Mouse (Mus musculus) neural tube, embryonic 14.5 days (tissue): ENCODE measurements around the gene Try5. TPM values are rescaled to one million over a fixed set of nuclear protein-coding genes. Genes with fewer than 3 reads are reported as not detected.
"Not testable (repeated sequence)": the region's sequence is repeated elsewhere in the genome, so short reads cannot be mapped to it uniquely, and the experiment has no call there.

Experiments used
- ATAC-seq: fragments of 200-750 bp; cut with Nextera tagmentation; 2 replicates; pipeline ENCODE4 v1.8.0; 2017; ENCODE audit warnings: low read depth, mild to moderate bottlenecking, moderate TSS enrichment, moderate library complexity
- H3K27ac ChIP-seq: fragments of 300-500 bp; sonication (generic); 2 replicates; pipeline ENCODE4 v1.5.1; 2014; ENCODE audit warnings: low read depth, mild to moderate bottlenecking, control low read depth, low read length, moderate library complexity, mixed read lengths
- H3K27me3 ChIP-seq: fragments of 300-500 bp; sonication (generic); 2 replicates; pipeline ENCODE4 v1.6.1; 2014; ENCODE audit warnings: low read length; ENCODE audit not compliant: control insufficient read depth, insufficient read depth
- H3K36me3 ChIP-seq: fragments of 300-500 bp; sonication (generic); 2 replicates; pipeline ENCODE4 v1.6.1; 2014; ENCODE audit warnings: low read length, mixed read lengths; ENCODE audit not compliant: control insufficient read depth, insufficient read depth
- H3K4me1 ChIP-seq: fragments of 300-500 bp; sonication (generic); 2 replicates; pipeline ENCODE4 v1.6.1; 2014; ENCODE audit warnings: low read length; ENCODE audit not compliant: control insufficient read depth, insufficient read depth
- H3K4me2 ChIP-seq: fragments of 300-500 bp; sonication (generic); 2 replicates; pipeline ENCODE4 v1.6.1; 2014; ENCODE audit warnings: mild to moderate bottlenecking, low read depth, low read length, control low read depth
- H3K4me3 ChIP-seq: fragments of 300-500 bp; sonication (generic); 2 replicates; pipeline ENCODE4 v1.5.1; 2014; ENCODE audit warnings: low read depth, low read length, control low read depth, mixed read lengths
- H3K9ac ChIP-seq: fragments of 300-500 bp; sonication (generic); replicated peaks from 2 replicates; pipeline ENCODE4 v1.6.1; 2014; ENCODE audit warnings: low read depth, mild to moderate bottlenecking, control low read depth, low read length, mixed read lengths
- H3K9me3 ChIP-seq: fragments of 300-500 bp; sonication (generic); 2 replicates; pipeline ENCODE4 v1.6.1; 2016; ENCODE audit warnings: low read length; ENCODE audit not compliant: control insufficient read depth
- WGBS: fragments of 180-500 bp; shearing (Covaris S2); extraction: QIAGEN DNeasy Blood & Tissue Kit; methylation state at CpG from one replicate; pipeline ENCODE4 v1.1.7; 2014; 5-methylcytosine and 5-hydroxymethylcytosine counted together
- polyA plus RNA-seq: library from polyadenylated mRNA; unstranded; fragments of >200 nt; fragmentation: Nextera tagmentation; extraction: Ambion mirVana; gene quantifications from 2 replicates; pipeline ENCODE4 v1.2.1, GENCODE M21; 2014

Gene Try5
- 0.35 TPM in 1 of 2 replicates, not detected in the other for polyA plus RNA-seq

GRCm38 (mm10) chr6:41316741-41317140, at the start of gene Try5:
Gene Try5, minus strand, starts transcription at chr6:41316841.
- not testable (repeated sequence) for H3K9ac ChIP-seq, H3K4me2 ChIP-seq, H3K9me3 ChIP-seq, ATAC-seq, H3K4me1 ChIP-seq, H3K27me3 ChIP-seq, H3K4me3 ChIP-seq, H3K27ac ChIP-seq, H3K36me3 ChIP-seq
- WGBS, result 76% methylated on average over 3 of the region's 3 CpGs

GRCm38 (mm10) chr6:41353932-41354331, 37.3 kb upstream of the Try5 start, which contains the start of gene Try10:
Gene Try10, plus strand, starts transcription at chr6:41354105.
- Histone ChIP-seq H3K9ac (no peak within 1 kb of the TSS), H3K4me1 (no peaks in the 10 kb centered on the region), H3K4me3 (no peak within 1 kb of the TSS), H3K4me2 (no peak within 1 kb of the TSS), H3K36me3 (no peaks in the 10 kb centered on the region), H3K9me3 (no peaks in the 10 kb centered on the region), H3K27me3 (no peaks in the 10 kb centered on the region), H3K27ac (no peak within 1 kb of the TSS)
- no peak for ATAC-seq
- 81% methylated on average over 2 of the region's 2 CpGs for WGBS

GRCm38 (mm10) chr6:41301969-41302368, 14.7 kb downstream of the Try5 start, which contains the start of gene Try4:
Gene Try4, plus strand, starts transcription at chr6:41302269.
- ATAC-seq, result no peak
- WGBS, result 100% methylated on average over 1 of the region's 1 CpGs
- no peaks in the 10 kb centered on the region for H3K9me3 ChIP-seq

DNA sequence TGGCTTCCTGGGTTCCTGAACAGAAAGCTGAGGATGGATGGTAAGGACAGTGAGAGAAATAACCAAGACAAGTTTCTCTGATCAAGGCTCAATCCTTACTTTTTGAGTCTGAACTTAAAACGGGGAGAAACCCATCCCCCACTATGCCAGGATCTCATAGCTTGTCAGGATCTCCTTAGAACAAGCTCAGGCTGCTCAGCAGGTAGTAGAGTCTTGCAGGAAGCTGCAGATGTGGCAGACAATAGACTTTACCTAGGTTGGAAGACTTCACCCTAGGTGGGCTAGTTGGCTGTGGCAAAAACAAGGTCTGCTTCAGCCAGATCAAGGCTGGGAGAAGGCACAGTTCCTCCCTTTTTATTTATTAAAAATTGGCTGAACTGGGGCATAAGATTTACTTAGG, 18.4 kb downstream of the Try5 start:
- Histone ChIP-seq H3K9ac (no peak overlapping the region), H3K36me3 (no peaks in the 10 kb centered on the region), H3K4me1 (no peaks in the 10 kb centered on the region), H3K27me3 (no peaks in the 10 kb centered on the region), H3K4me2 (no peak overlapping the region), H3K9me3 (no peaks in the 10 kb centered on the region), H3K4me3 (no peak overlapping the region), H3K27ac (no peak overlapping the region)
- 29% methylated on average over 1 of the region's 1 CpGs for WGBS
- no peak for ATAC-seq

More at GRCm38 (mm10) chr6:41301969-41302368, 14.7 kb downstream of the Try5 start, which contains the start of gene Try4:
- no peak within 1 kb of the TSS for H3K9ac ChIP-seq
- H3K27ac ChIP-seq, result no peak within 1 kb of the TSS
- H3K36me3 ChIP-seq, result no peaks in the 10 kb centered on the region
- H3K27me3 ChIP-seq, result no peaks in the 10 kb centered on the region
- H3K4me3 ChIP-seq, result no peak within 1 kb of the TSS
- H3K4me1 ChIP-seq, result no peaks in the 10 kb centered on the region
- no peak within 1 kb of the TSS for H3K4me2 ChIP-seq

GRCm38 (mm10) chr6:41266140-41266539, 50.5 kb downstream of the Try5 start:
- no peaks in the 10 kb centered on the region for H3K9me3 ChIP-seq
- 94% methylated on average over 6 of the region's 6 CpGs for WGBS
- no peak overlapping the region for H3K4me2 ChIP-seq
- no peak overlapping the region for H3K4me3 ChIP-seq
- H3K27me3 ChIP-seq, result no peaks in the 10 kb centered on the region
- H3K9ac ChIP-seq, result no peak overlapping the region
- ATAC-seq, result no peak
- no peaks in the 10 kb centered on the region for H3K36me3 ChIP-seq
- no peaks in the 10 kb centered on the region for H3K4me1 ChIP-seq
- H3K27ac ChIP-seq, result no peak overlapping the region

DNA sequence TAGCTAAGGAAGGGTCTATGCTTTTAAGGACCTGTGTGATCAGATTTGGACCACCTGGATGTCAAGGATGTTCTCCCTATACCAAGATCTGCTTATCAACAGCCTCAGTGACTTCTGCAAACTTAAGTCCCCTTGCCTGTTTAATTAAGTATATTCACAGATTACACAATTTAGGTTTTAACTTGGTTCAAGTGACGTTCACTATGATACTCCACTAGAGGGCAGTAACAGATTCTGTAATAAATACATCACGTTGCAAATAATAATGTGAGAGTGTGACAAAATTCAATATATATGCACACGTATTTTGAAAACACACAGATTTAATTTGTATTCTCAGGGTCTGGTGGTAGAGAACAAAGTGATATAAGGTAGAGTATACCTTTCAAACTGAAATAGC, 53.8 kb downstream of the Try5 start:
- Histone ChIP-seq H3K9me3 (no peaks in the 10 kb centered on the region), H3K4me2 (no peak overlapping the region), H3K27ac (no peak overlapping the region), H3K4me1 (no peaks in the 10 kb centered on the region), H3K27me3 (no peaks in the 10 kb centered on the region), H3K4me3 (no peak overlapping the region), H3K36me3 (no peaks in the 10 kb centered on the region), H3K9ac (no peak overlapping the region)
- WGBS, result 50% methylated on average over 3 of the region's 3 CpGs
- no peak for ATAC-seq

Other genes with a start within 250 kb of the Try5 start
- gene Try4, start 14.6 kb downstream of the Try5 start, polyA plus RNA-seq, result not detected in 2 replicates
- gene Try10, start 37.3 kb upstream of the Try5 start, polyA plus RNA-seq, result not detected in 2 replicates
- not detected in 2 replicates for gene Prss3, start 60.8 kb upstream of the Try5 start, polyA plus RNA-seq
- gene Gm5771, start 75.5 kb upstream of the Try5 start, polyA plus RNA-seq, result not detected in 2 replicates
- gene Gm10334, start 129.3 kb upstream of the Try5 start, polyA plus RNA-seq, result not detected in 2 replicates
- gene Prss1, start 142.1 kb upstream of the Try5 start, polyA plus RNA-seq, result not detected in 2 replicates
- not detected in 2 replicates for gene Prss2, start 204.9 kb upstream of the Try5 start, polyA plus RNA-seq